Mouse (Mus musculus) myocyte (in vitro differentiated cells): ENCODE data around the gene Adam10. TPM values are rescaled to one million over a fixed set of nuclear protein-coding genes. Genes with fewer than 3 reads are reported as not detected.
A peak's percentile ranks its signal among the peaks of the same experiment; 100 is the strongest.

Experiments used
- H3K27me3 ChIP-seq: one replicate; pipeline ENCODE4 v1.6.1; 2011; ENCODE audit not compliant: control insufficient read depth, insufficient read depth, insufficient read length
- H3K36me3 ChIP-seq: one replicate; pipeline ENCODE4 v1.6.1; 2011; ENCODE audit not compliant: control insufficient read depth, insufficient read depth
- H3K4me2 ChIP-seq: one replicate; pipeline ENCODE4 v1.6.1; 2011; ENCODE audit warnings: low read depth, control low read depth
- H3K4me3 ChIP-seq: one replicate; pipeline ENCODE4 v1.5.1; 2011; ENCODE audit warnings: mild to moderate bottlenecking, control low read depth, moderate library complexity
- H3K79me2 ChIP-seq: one replicate; pipeline ENCODE4 v1.6.1; 2011; ENCODE audit not compliant: control insufficient read depth, insufficient read depth
- H3ac ChIP-seq: one replicate; pipeline ENCODE4 v1.6.1; 2011; ENCODE audit not compliant: control insufficient read depth, insufficient read length
- CEBPB ChIP-seq: IDR thresholded peaks from 2 replicates; pipeline ENCODE4 v1.6.1; 2011; ENCODE audit warnings: mild to moderate bottlenecking, moderate library complexity; ENCODE audit not compliant: poor library complexity, insufficient read depth, severe bottlenecking
- E2F4 ChIP-seq: IDR thresholded peaks from one replicate; pipeline ENCODE4 v1.6.1; 2011; ENCODE audit warnings: mild to moderate bottlenecking, control low read depth, moderate library complexity; ENCODE audit not compliant: insufficient read depth
- MAX ChIP-seq: IDR thresholded peaks from one replicate; pipeline ENCODE4 v1.6.1; 2011; ENCODE audit warnings: low read depth, mild to moderate bottlenecking, control low read depth
- MYOD1 ChIP-seq, 3 experiments: IDR thresholded peaks; one replicate each; pipeline ENCODE4 v1.6.1; 2011; ENCODE audit warnings: control low read depth in 2 of 3, low read depth in 2 of 3, mild to moderate bottlenecking in 2 of 3, moderate library complexity in 1 of 3; ENCODE audit not compliant: insufficient read length in 2 of 3, control insufficient read depth in 1 of 3
- MYOG ChIP-seq, 3 experiments: IDR thresholded peaks; one replicate each; pipeline ENCODE4 v1.6.1; 2011; ENCODE audit warnings: control low read depth in 2 of 3, low read depth in 2 of 3, mild to moderate bottlenecking in 2 of 3; ENCODE audit not compliant: insufficient read length in 2 of 3, control insufficient read depth in 1 of 3, insufficient read depth in 1 of 3
- POLR2A ChIP-seq: IDR thresholded peaks from one replicate; pipeline ENCODE4 v1.6.1; 2011; ENCODE audit warnings: low read depth, mild to moderate bottlenecking, control low read depth, moderate library complexity; ENCODE audit not compliant: insufficient read length
- POLR2AphosphoS2 ChIP-seq: IDR thresholded peaks from one replicate; pipeline ENCODE4 v1.6.1; 2011; ENCODE audit warnings: low read depth, control low read depth; ENCODE audit not compliant: insufficient read length
- REST ChIP-seq: IDR thresholded peaks from one replicate; pipeline ENCODE4 v1.6.1; 2011; ENCODE audit warnings: mild to moderate bottlenecking, control low read depth, moderate library complexity; ENCODE audit not compliant: insufficient read depth, insufficient read length
- SRF ChIP-seq: IDR thresholded peaks from one replicate; pipeline ENCODE4 v1.6.1; 2011; ENCODE audit warnings: low read depth; ENCODE audit not compliant: control insufficient read depth, insufficient read length
- TCF12 ChIP-seq: IDR thresholded peaks from one replicate; pipeline ENCODE4 v1.6.1; 2011; ENCODE audit warnings: mild to moderate bottlenecking, control low read depth; ENCODE audit not compliant: poor library complexity, insufficient read depth, severe bottlenecking
- TCF3 ChIP-seq: IDR thresholded peaks from one replicate; pipeline ENCODE4 v1.6.1; 2011; ENCODE audit warnings: low read depth, control low read depth; ENCODE audit not compliant: insufficient read length
- USF1 ChIP-seq: IDR thresholded peaks from one replicate; pipeline ENCODE4 v1.6.1; 2011; ENCODE audit warnings: low read depth, mild to moderate bottlenecking, control low read depth, moderate library complexity
- polyA plus RNA-seq: library from polyadenylated mRNA; unstranded; fragments of >200 nt; fragmentation: generic; extraction: Trizol; gene quantifications from one replicate; pipeline ENCODE4 v1.2.1, GENCODE M21; 2012; ENCODE audit warnings: missing spikeins

The Adam10 gene
- polyA plus RNA-seq, 1 experiment, result 18.3 TPM

GRCm38 (mm10) chr9:70690579-70690978 is 11.8 kb downstream of the Adam10 start:
- Histone ChIP-seq H3K36me3 (no peaks in the 10 kb centered on the region), H3K27me3 (no peaks in the 10 kb centered on the region), H3K4me3 (no peak overlapping the region), H3K79me2 (peaks cover 89% of the 10 kb centered on the region), H3ac (no peak overlapping the region), H3K4me2 (no peak overlapping the region)
- TF ChIP-seq TCF3, result no peak
- no peak for TF ChIP-seq POLR2AphosphoS2
- no peak for TF ChIP-seq SRF
- TF ChIP-seq USF1, result no peak
- TF ChIP-seq TCF12, result no peak
- TF ChIP-seq MAX, result no peak
- no peak for TF ChIP-seq E2F4
- no peak for TF ChIP-seq CEBPB
- no peak for TF ChIP-seq MYOG (IDR thresholded peaks at IDR 0.05; ENCODE audit: control insufficient read depth in 1 of 3, insufficient read depth in 1 of 3, insufficient read length in 2 of 3, low read depth in 2 of 3)
- no peak for TF ChIP-seq POLR2A
- no peak for TF ChIP-seq REST
- TF ChIP-seq MYOD1 (IDR thresholded peaks at IDR 0.05; ENCODE audit: control insufficient read depth in 1 of 3, insufficient read length in 2 of 3, low read depth in 2 of 3), result no peak

- H3K36me3 ChIP-seq, result no peaks in the 10 kb centered on the region
- TF ChIP-seq POLR2A (no peak), CEBPB (0 out of 2 replicates have a peak, but pooled peaks have one; percentile 22), TCF12 (no peak)
- no peaks in the 10 kb centered on the region for H3K27me3 ChIP-seq
- H3K4me2 ChIP-seq, result peak overlapping the region; percentile 19
- H3K4me3 ChIP-seq, result no peak overlapping the region
- no peak overlapping the region for H3ac ChIP-seq
- H3K79me2 ChIP-seq, result peaks cover 89% of the 10 kb centered on the region
Measured at GRCm38 (mm10) chr9:70691772-70692693, 13.2 kb downstream of the Adam10 start.

DNA sequence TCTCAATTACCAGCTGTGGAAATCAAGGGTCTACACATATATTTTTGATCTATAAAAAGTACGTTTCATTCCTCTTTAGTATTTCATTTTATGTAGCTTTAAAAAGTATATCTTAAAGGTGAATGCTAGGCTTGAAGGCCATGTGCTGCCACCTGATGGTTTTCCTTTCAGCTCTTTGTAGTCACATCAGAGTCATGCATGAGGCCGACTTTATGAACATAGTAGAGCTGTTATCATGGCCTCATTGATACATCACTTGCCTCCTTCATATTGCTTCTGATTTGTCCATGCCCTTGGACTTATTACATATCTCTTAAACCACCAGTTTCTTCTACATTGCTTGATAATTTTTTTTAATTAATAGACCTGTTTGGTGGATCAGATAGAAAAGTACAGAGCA is 16.9 kb downstream of the Adam10 start:
- TF ChIP-seq USF1, result no peak
- no peak for TF ChIP-seq MAX
- TF ChIP-seq SRF, result no peak
- no peak for TF ChIP-seq CEBPB
- no peak for TF ChIP-seq MYOG (IDR thresholded peaks at IDR 0.05; ENCODE audit: control insufficient read depth in 1 of 3, insufficient read depth in 1 of 3, insufficient read length in 2 of 3, low read depth in 2 of 3)
- no peak for TF ChIP-seq MYOD1 (IDR thresholded peaks at IDR 0.05; ENCODE audit: control insufficient read depth in 1 of 3, insufficient read length in 2 of 3, low read depth in 2 of 3)
- no peak for TF ChIP-seq TCF12
- TF ChIP-seq TCF3, result no peak
- no peak for TF ChIP-seq POLR2A
- TF ChIP-seq POLR2AphosphoS2, result no peak
- no peak for TF ChIP-seq E2F4
- Histone ChIP-seq H3K27me3 (no peaks in the 10 kb centered on the region), H3K79me2 (peaks cover 96% of the 10 kb centered on the region), H3K4me2 (no peak overlapping the region), H3ac (no peak overlapping the region), H3K4me3 (no peak overlapping the region), H3K36me3 (no peaks in the 10 kb centered on the region)

GRCm38 (mm10) chr9:70698090-70698489 is 19.3 kb downstream of the Adam10 start:
- Histone ChIP-seq H3K36me3 (no peaks in the 10 kb centered on the region), H3K4me2 (no peak overlapping the region), H3K79me2 (peaks cover 84% of the 10 kb centered on the region), H3ac (no peak overlapping the region), H3K4me3 (no peak overlapping the region), H3K27me3 (no peaks in the 10 kb centered on the region)
- TF ChIP-seq POLR2AphosphoS2 (no peak), SRF (no peak), E2F4 (no peak), TCF3 (no peak), CEBPB (no peak), USF1 (no peak), MAX (no peak), POLR2A (no peak), MYOG (IDR thresholded peaks at IDR 0.05; ENCODE audit: control insufficient read depth in 1 of 3, insufficient read depth in 1 of 3, insufficient read length in 2 of 3, low read depth in 2 of 3) (no peak), MYOD1 (IDR thresholded peaks at IDR 0.05; ENCODE audit: control insufficient read depth in 1 of 3, insufficient read length in 2 of 3, low read depth in 2 of 3) (no peak), TCF12 (no peak), REST (no peak)

GRCm38 (mm10) chr9:70703597-70704203 is 24.9 kb downstream of the Adam10 start:
- TF ChIP-seq REST (no peak), TCF12 (no peak), TCF3 (no peak), POLR2A (no peak), SRF (no peak), CEBPB (no peak), POLR2AphosphoS2 (no peak), MYOD1 (IDR thresholded peaks at IDR 0.05; ENCODE audit: control insufficient read depth in 1 of 3, insufficient read length in 2 of 3, low read depth in 2 of 3) (no peak), USF1 (no peak)
- Histone ChIP-seq H3ac (no peak overlapping the region), H3K79me2 (peaks cover 40% of the 10 kb centered on the region), H3K27me3 (no peaks in the 10 kb centered on the region), H3K36me3 (peaks cover 18% of the 10 kb centered on the region), H3K4me3 (no peak overlapping the region), H3K4me2 (no peak overlapping the region)
